Mouse (Mus musculus) G1E (cell line): Measurements from ENCODE around the gene Aff3. TPM values are rescaled to one million over a fixed set of nuclear protein-coding genes. Genes with fewer than 3 reads are reported as not detected.

Experiments
- ATAC-seq: 2 replicates; pipeline ENCODE4 v1.8.0; 2016; ENCODE audit warnings: mild to moderate bottlenecking; ENCODE audit not compliant: insufficient number of reproducible peaks, poor library complexity, low FRiP score, severe bottlenecking; ENCODE audit errors: extremely low read depth
- DNase-seq: peaks from one replicate; pipeline ENCODE4 v3.0.0; 2012; ENCODE audit warnings: low spot score
- H3K27me3 ChIP-seq: 2 replicates; pipeline ENCODE4 v1.6.1; 2012; ENCODE audit warnings: mild to moderate bottlenecking, low read length, inconsistent platforms; ENCODE audit not compliant: insufficient read depth
- H3K36me3 ChIP-seq: replicated peaks from 2 replicates; pipeline ENCODE3; 2012; ENCODE audit warnings: mild to moderate bottlenecking, inconsistent platforms
- H3K4me1 ChIP-seq: 2 replicates; pipeline ENCODE4 v1.6.1; 2012; ENCODE audit warnings: low read depth, low read length, inconsistent platforms, mixed read lengths; ENCODE audit not compliant: insufficient read depth
- H3K4me3 ChIP-seq: 2 replicates; pipeline ENCODE4 v1.5.1; 2012; ENCODE audit warnings: low read depth, mild to moderate bottlenecking, inconsistent platforms, low read length, moderate library complexity, mixed read lengths
- H3K9me3 ChIP-seq: replicated peaks from 2 replicates; pipeline ENCODE4 v1.6.1; 2012; ENCODE audit warnings: inconsistent platforms
- CTCF ChIP-seq: IDR thresholded peaks from 2 replicates; pipeline ENCODE4 v1.5.1; 2012; ENCODE audit warnings: low read depth, low read length, inconsistent platforms, mixed read lengths
- GATA1 ChIP-seq: IDR thresholded peaks from 2 replicates; pipeline ENCODE4 v1.6.1; 2012; ENCODE audit warnings: borderline replicate concordance, low read length, inconsistent platforms, mixed read lengths
- GATA2 ChIP-seq: IDR thresholded peaks from 2 replicates; pipeline ENCODE4 v1.6.1; 2012; ENCODE audit warnings: low read depth, low read length, inconsistent platforms, borderline replicate concordance
- POLR2AphosphoS5 ChIP-seq: IDR thresholded peaks from 2 replicates; pipeline ENCODE4 v1.6.1; 2012; ENCODE audit warnings: low read depth, low read length, inconsistent platforms; ENCODE audit not compliant: insufficient replicate concordance
- TAL1 ChIP-seq: conservative IDR thresholded peaks from 2 replicates; pipeline ENCODE4 v1.6.1; 2012; ENCODE audit warnings: low read depth, low read length, inconsistent platforms, mixed read lengths
- polyA plus RNA-seq: library from polyadenylated mRNA; stranded (reverse); fragments of >175 nt; gene quantifications from 2 replicates; pipeline ENCODE4 v1.2.3, GENCODE M21; 2012
- total RNA-seq, 2 experiments: library from RNA; stranded (forward) in 1 of 2; stranded (reverse) in 1 of 2; fragments of 200-1000 nt in 1 of 2; fragments of >200 nt in 1 of 2; fragmentation: Nextera tagmentation in 1 of 2; gene quantifications; 2 replicates each; pipeline ENCODE4 v1.2.3; 2014 to 2017

The Aff3 gene
- total and polyA plus RNA-seq, 3 experiments: 2.3 to 6.9 (median 6.3) TPM

- no peaks in the 10 kb centered on the region; the same call in 1 of the 2 replicates for H3K27me3 ChIP-seq
- H3K36me3 ChIP-seq: no peaks in the 10 kb centered on the region
- ATAC-seq: no peak
- H3K9me3 ChIP-seq: peaks cover 6% of the 10 kb centered on the region
- no peak for TF ChIP-seq GATA2
- TF ChIP-seq TAL1: no peak
- TF ChIP-seq CTCF: no peak
- TF ChIP-seq POLR2AphosphoS5: no peak
- no peak for TF ChIP-seq GATA1
- no peaks in the 10 kb centered on the region for H3K4me1 ChIP-seq
- H3K4me3 ChIP-seq: no peak overlapping the region
- no peak for DNase-seq
Observed at GRCm38 (mm10) chr1:38377930-38378329, 286.8 kb downstream of the Aff3 start.

DNA sequence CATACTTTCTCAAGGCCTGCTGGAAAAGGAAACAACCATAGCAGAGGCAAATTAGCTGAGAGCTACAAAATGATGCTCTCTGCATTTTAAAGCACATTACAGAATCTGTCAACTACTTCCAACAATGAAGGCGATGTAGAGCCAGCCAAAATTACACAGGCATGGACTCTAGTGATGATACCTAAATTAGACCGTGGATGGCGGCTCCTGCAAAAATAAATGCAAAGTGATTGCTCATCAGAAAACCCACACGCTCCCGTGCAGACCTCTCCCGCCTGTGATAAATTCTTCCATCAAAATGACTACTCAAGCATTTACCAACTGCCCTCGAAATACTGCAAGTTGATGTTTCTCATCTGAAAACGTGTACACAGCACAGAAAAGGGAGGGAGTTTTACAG is 295.6 kb downstream of the Aff3 start:
- Histone ChIP-seq H3K36me3 (no peaks in the 10 kb centered on the region), H3K27me3 (no peaks in the 10 kb centered on the region), H3K4me3 (no peak overlapping the region), H3K9me3 (no peaks in the 10 kb centered on the region), H3K4me1 (no peaks in the 10 kb centered on the region)
- TF ChIP-seq CTCF (no peak), GATA2 (no peak), GATA1 (no peak), POLR2AphosphoS5 (no peak), TAL1 (no peak)
- ATAC-seq (no peak), DNase-seq (no peak)

DNA sequence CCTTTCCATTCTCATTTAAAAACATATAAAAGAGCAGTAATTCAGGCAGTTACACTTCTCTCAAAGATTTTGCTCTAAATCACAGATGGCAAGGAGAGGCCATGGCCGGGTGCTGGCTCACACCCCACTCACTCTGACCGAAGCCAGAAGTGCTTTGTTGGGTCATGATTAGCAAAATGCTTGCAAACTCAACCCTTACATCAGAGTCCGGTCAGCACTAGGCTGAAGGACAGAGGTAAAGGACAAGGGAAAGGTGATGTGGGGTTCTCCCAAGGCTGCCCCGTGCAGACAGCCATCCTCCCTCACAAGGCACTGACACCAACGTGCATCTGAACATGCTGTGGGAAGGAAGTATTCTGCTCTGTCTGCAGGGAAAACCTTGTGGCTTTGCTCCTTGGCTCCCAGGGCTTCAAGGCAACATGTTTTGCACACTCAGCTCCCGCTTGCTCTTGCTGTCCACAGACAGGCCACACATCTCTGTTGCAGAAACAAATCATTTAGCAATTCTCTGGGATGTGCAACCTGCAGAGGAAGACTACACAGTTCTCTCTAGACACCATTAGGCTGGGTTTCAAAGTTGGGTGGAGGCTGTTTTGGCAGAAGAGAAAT is 296.6 kb downstream of the Aff3 start:
- Histone ChIP-seq H3K27me3 (no peaks in the 10 kb centered on the region), H3K36me3 (no peaks in the 10 kb centered on the region), H3K4me3 (no peak overlapping the region), H3K9me3 (no peaks in the 10 kb centered on the region), H3K4me1 (no peaks in the 10 kb centered on the region)
- no peak for ATAC-seq
- TF ChIP-seq POLR2AphosphoS5 (no peak), GATA2 (no peak), CTCF (no peak), TAL1 (no peak), GATA1 (no peak)
- DNase-seq: no peak

DNA sequence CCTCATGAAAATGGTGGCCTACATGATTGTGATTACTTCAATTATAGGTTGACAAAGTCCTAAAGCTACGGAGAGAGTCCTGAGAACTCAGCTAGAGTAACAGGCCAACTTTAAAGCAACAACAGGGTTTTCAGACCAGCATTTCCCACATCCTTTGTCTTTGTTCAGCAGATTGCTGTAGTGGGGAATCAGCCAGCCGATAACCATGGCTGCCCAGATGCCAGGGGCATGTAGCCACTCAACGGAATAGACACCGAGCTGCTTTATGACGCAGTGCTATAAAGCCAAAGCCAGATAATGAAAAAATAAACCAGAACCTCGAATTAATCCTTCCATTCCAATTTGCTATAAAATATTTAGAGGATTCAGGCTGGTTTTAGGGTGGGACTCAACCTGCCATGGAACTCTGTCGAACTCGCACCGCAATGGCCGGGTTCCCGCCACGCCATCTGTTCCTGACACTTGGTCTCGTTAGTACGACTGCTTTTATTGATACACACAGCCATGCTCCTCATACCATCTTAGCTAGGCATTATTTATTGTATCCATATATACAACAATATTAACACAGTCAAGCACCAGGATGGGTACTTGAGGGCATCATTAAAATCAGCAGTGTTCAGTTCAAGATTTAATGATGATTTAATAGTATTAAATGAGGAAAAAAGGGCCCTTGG is 297.2 kb downstream of the Aff3 start:
- H3K27me3 ChIP-seq: no peaks in the 10 kb centered on the region
- no peaks in the 10 kb centered on the region for H3K4me1 ChIP-seq
- no peak overlapping the region for H3K4me3 ChIP-seq
- H3K9me3 ChIP-seq: no peaks in the 10 kb centered on the region
- no peak for DNase-seq
- no peak for ATAC-seq
- no peaks in the 10 kb centered on the region for H3K36me3 ChIP-seq
- no peak for TF ChIP-seq TAL1

DNA sequence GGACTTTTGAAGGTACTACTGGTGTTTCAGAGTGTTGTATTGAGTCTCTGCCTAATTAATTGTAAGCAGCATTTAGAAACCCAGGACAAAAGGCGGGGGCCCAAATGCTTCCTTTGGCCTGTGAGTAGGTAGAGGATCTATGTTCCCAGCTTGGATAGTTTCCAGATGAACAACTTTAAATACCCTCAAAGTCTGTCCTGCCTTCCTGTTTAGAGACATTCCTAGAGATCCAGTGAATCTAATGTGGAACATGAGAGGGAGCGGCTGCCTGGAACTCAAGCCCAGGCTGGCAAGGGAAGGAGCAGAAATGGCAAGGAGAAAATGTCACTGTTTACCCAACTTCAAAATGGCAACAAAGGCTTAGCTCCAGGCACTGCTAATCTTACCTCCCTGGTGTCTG is 300.9 kb downstream of the Aff3 start:
- no peaks in the 10 kb centered on the region for H3K4me1 ChIP-seq
- no peak for TF ChIP-seq GATA1
- DNase-seq (no peak), ATAC-seq (no peak)
- no peaks in the 10 kb centered on the region; the same call in 1 of the 2 replicates for H3K27me3 ChIP-seq
- H3K36me3 ChIP-seq: no peaks in the 10 kb centered on the region
- no peaks in the 10 kb centered on the region for H3K9me3 ChIP-seq
- H3K4me3 ChIP-seq: no peak overlapping the region

- DNase-seq: no peak
- Histone ChIP-seq H3K36me3 (no peaks in the 10 kb centered on the region), H3K4me3 (no peak overlapping the region), H3K27me3 (no peaks in the 10 kb centered on the region; the same call in 1 of the 2 replicates), H3K9me3 (no peaks in the 10 kb centered on the region), H3K4me1 (no peaks in the 10 kb centered on the region)
- TF ChIP-seq POLR2AphosphoS5 (no peak), TAL1 (no peak), CTCF (no peak), GATA1 (no peak), GATA2 (no peak)
- ATAC-seq: no peak
Observed at GRCm38 (mm10) chr1:38362275-38362674, 302.5 kb downstream of the Aff3 start.
